Comparison of ENCODE assay signal across 12 mouse cellular contexts in the genomic region with DNA sequence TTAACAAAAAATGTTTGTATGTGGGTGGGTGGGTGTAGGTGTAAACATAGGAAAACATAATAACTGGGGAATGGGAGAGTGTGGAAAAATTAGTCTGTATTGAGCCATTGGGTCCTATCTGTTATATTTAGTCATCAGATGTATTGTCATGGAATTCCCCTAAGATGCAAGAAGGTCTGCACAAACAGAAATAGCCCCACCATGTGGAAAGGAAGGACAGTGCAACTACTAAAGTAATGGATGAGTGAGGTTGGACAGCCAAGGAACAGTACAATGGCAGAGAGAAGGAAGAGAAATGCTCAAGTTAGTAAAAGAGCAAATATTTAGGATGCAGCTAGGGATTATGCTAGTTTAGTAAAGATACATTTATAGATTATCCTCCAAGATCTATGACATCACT. TPM values are rescaled to one million over a fixed set of nuclear protein-coding genes. Genes with fewer than 3 reads are reported as not detected.
DNase-seq lines count a peak whose midpoint lies in the region; ATAC-seq and TF ChIP-seq lines count a peak whose summit lies in the region.
"Had no signal": no experiment of that assay in that cellular context is flagged by ENCODE, and none has a peak within 500 bp of the region (broad histone marks: within the 10 kb centered on the region; RNA-seq: fewer than 3 reads in every experiment).

No protein-coding gene starts in this region.

- H3K36me3 ChIP-seq in forebrain, embryonic 12.5 days (replicated peaks): peaks cover 92% of the 10 kb centered on the region
- H3K36me3 ChIP-seq in forebrain, embryonic 13.5 days (ENCODE audit: poor library complexity, severe bottlenecking): peaks cover 88% of the 10 kb centered on the region
- H3K36me3 ChIP-seq in lung, postnatal 0 days (ENCODE audit: insufficient read depth, low read length): 0 out of 2 replicates have a peak, but pooled peaks cover 7% of the 10 kb centered on the region

- peak; percentile 64 for TF ChIP-seq CTCF in lung, postnatal 0 days (IDR thresholded peaks at IDR 0.05)

- ATAC-seq in forebrain, embryonic 12.5 days (ENCODE audit: low FRiP score): peak; percentile 14; the same call in 1 of the 2 replicates
- ATAC-seq in forebrain, embryonic 13.5 days: no peak
- ATAC-seq in lung, postnatal 0 days: no peak
- ATAC-seq in neutrophil, adult 5-6 weeks (ENCODE audit: extremely low read depth, insufficient number of reproducible peaks, low FRiP score, poor library complexity, severe bottlenecking): peak; percentile 42; the same call in 1 of the 2 replicates

- no peak overlapping the region for H3K4me3 ChIP-seq in forebrain, embryonic 12.5 days (replicated peaks)
- H3K4me3 ChIP-seq in forebrain, embryonic 13.5 days: no peak overlapping the region
- no peak overlapping the region for H3K4me3 ChIP-seq in lung, postnatal 0 days (ENCODE audit: low read depth, low read length)
- H3K4me3 ChIP-seq: embryonic facial prominence, embryonic 13.5 days; limb, embryonic 12.5 days; neural tube, embryonic 12.5 days had no signal

- no peak overlapping the region for H3K27ac ChIP-seq in forebrain, embryonic 12.5 days
- H3K27ac ChIP-seq in forebrain, embryonic 13.5 days: no peak overlapping the region
- H3K27ac ChIP-seq in lung, postnatal 0 days (ENCODE audit: low read length): no peak overlapping the region
- H3K27ac ChIP-seq: embryonic facial prominence, embryonic 13.5 days; limb, embryonic 12.5 days; neural tube, embryonic 12.5 days had no signal

- peak; percentile 6 for DNase-seq in lung, postnatal 0 days (ENCODE audit: low spot score)
- DNase-seq in lung, postnatal 14 days: no peak
- DNase-seq in c-Kit-positive CD71-negative TER-119-negative erythroid progenitor cells, embryonic 14.5 days (ENCODE audit: low read depth): peak; percentile 22
- no peak for DNase-seq in frontal cortex, postnatal 25 days (ENCODE audit: low spot score in 2 of 2)
- DNase-seq in ovary, postnatal 14 days (ENCODE audit: low spot score): no peak

- no peaks in the 10 kb centered on the region for H3K9me3 ChIP-seq in forebrain, embryonic 12.5 days
- no peaks in the 10 kb centered on the region for H3K9me3 ChIP-seq in forebrain, embryonic 13.5 days (replicated peaks)
- no peaks in the 10 kb centered on the region for H3K9me3 ChIP-seq in lung, postnatal 0 days (ENCODE audit: low read length)
- H3K9me3 ChIP-seq: embryonic facial prominence, embryonic 13.5 days; G1E; limb, embryonic 12.5 days; neural tube, embryonic 12.5 days had no signal

- H3K27me3 ChIP-seq in forebrain, embryonic 12.5 days: no peaks in the 10 kb centered on the region
- no peaks in the 10 kb centered on the region for H3K27me3 ChIP-seq in forebrain, embryonic 13.5 days
- no peaks in the 10 kb centered on the region for H3K27me3 ChIP-seq in lung, postnatal 0 days (replicated peaks; ENCODE audit: insufficient read depth, low read length)
- H3K27me3 ChIP-seq: embryonic facial prominence, embryonic 13.5 days; limb, embryonic 12.5 days; neural tube, embryonic 12.5 days had no signal

- H3K4me1 ChIP-seq in forebrain, embryonic 12.5 days: no peaks in the 10 kb centered on the region
- H3K4me1 ChIP-seq in forebrain, embryonic 13.5 days: no peaks in the 10 kb centered on the region
- H3K4me1 ChIP-seq in lung, postnatal 0 days (ENCODE audit: insufficient read depth, low read depth, low read length): no peaks in the 10 kb centered on the region
- H3K4me1 ChIP-seq: embryonic facial prominence, embryonic 13.5 days; limb, embryonic 12.5 days; neural tube, embryonic 12.5 days had no signal

- TF ChIP-seq EP300 in lung, postnatal 0 days (IDR thresholded peaks at IDR 0.05): no peak

- H3K4me2 ChIP-seq in forebrain, embryonic 12.5 days: no peak overlapping the region
- no peak overlapping the region for H3K4me2 ChIP-seq in forebrain, embryonic 13.5 days
- no peak overlapping the region for H3K4me2 ChIP-seq in lung, postnatal 0 days (replicated peaks; ENCODE audit: low read depth, low read length)
- H3K4me2 ChIP-seq: embryonic facial prominence, embryonic 13.5 days; limb, embryonic 12.5 days; neural tube, embryonic 12.5 days had no signal

- H3K9ac ChIP-seq in forebrain, embryonic 12.5 days: no peak overlapping the region
- no peak overlapping the region for H3K9ac ChIP-seq in forebrain, embryonic 13.5 days
- H3K9ac ChIP-seq in lung, postnatal 0 days (replicated peaks; ENCODE audit: low read depth): no peak overlapping the region
- H3K9ac ChIP-seq: embryonic facial prominence, embryonic 13.5 days; limb, embryonic 12.5 days; neural tube, embryonic 12.5 days had no signal

RNA-seq across cellular contexts. Expression of gene Cenpe, which starts 33.4 kb away (rescaled TPM):
- polyA plus RNA-seq in forebrain, embryonic 12.5 days (2016; fragmentation: Nextera tagmentation; extraction: Ambion mirVana): 43.0 and 45.3 TPM in 2 replicates
- 30.0 and 31.8 TPM in 2 replicates for polyA plus RNA-seq in forebrain, embryonic 13.5 days (2015; fragmentation: Nextera tagmentation; extraction: Ambion mirVana)
- polyA plus RNA-seq in lung, postnatal 0 days (2015; fragmentation: Nextera tagmentation; extraction: Ambion mirVana): 1.1 and 1.6 TPM in 2 replicates
- total RNA-seq in neutrophil, adult 5-6 weeks (2017): 1.0 and 1.6 TPM in 2 replicates

RNA-seq across cellular contexts. Expression of gene Bdh2, which starts 35.3 kb away (rescaled TPM):
- polyA plus RNA-seq in forebrain, embryonic 12.5 days (2016; fragmentation: Nextera tagmentation; extraction: Ambion mirVana): 4.7 and 5.3 TPM in 2 replicates
- 2.9 TPM in 2 replicates for polyA plus RNA-seq in forebrain, embryonic 13.5 days (2015; fragmentation: Nextera tagmentation; extraction: Ambion mirVana)
- polyA plus RNA-seq in lung, postnatal 0 days (2015; fragmentation: Nextera tagmentation; extraction: Ambion mirVana): 5.8 and 5.9 TPM in 2 replicates
- total RNA-seq in neutrophil, adult 5-6 weeks (2017): not detected in 2 replicates
- polyA plus RNA-seq: G1E had no signal

Comparison
In these comparisons a context has a peak if more than half of its experiments do, and no peak if none do; other contexts are left out.
1. ATAC-seq: peak in forebrain, embryonic 12.5 days (single experiment) and neutrophil, adult 5-6 weeks (single experiment); none in forebrain, embryonic 13.5 days (single experiment) and lung, postnatal 0 days (single experiment).
2. DNase-seq: peak in lung, postnatal 0 days (single experiment) and c-Kit-positive CD71-negative TER-119-negative erythroid progenitor cells, embryonic 14.5 days (single experiment); none in lung, postnatal 14 days (single experiment), frontal cortex, postnatal 25 days (0 of 2) and ovary, postnatal 14 days (single experiment).
3. RNA of gene Cenpe, which starts 33.4 kb away (polyA plus RNA-seq): 43.0 to 45.3 TPM in forebrain, embryonic 12.5 days and 30.0 to 31.8 TPM in forebrain, embryonic 13.5 days; 1.1 to 1.6 TPM in lung, postnatal 0 days; every median in the first group is over 10 times any median in the second.